Comparison of ENCODE assay signal across 24 mouse cellular contexts in genomic region chr7:132179049-132179448, GRCm38 (mm10). TPM values are rescaled to one million over a fixed set of nuclear protein-coding genes. Genes with fewer than 3 reads are reported as not detected.
DNase-seq lines count a peak whose midpoint lies in the region; TF ChIP-seq lines count a peak whose summit lies in the region.
"Had no signal": no experiment of that assay in that cellular context is flagged by ENCODE, and none has a peak within 500 bp of the region (broad histone marks: within the 10 kb centered on the region; RNA-seq: fewer than 3 reads in every experiment).

No protein-coding gene starts in this region.

- no peaks in the 10 kb centered on the region for H3K36me3 ChIP-seq in ES-E14 (ENCODE audit: control insufficient read depth, insufficient read depth, low read length, poor library complexity, severe bottlenecking)
- H3K36me3 ChIP-seq: G1E had no signal

- DNase-seq in ES-CJ7 (ENCODE audit: low read depth, low spot score) (peak; percentile 64), ES-E14 (ENCODE audit: low read depth, low spot score) (peak; percentile 60), R1 (ENCODE audit: low read depth, low spot score) (peak; percentile 63), ZHBTc4 (ENCODE audit: low read depth, low spot score) (peak; percentile 88)
- DNase-seq in cerebellum, postnatal 10 days, result no peak
- no peak for DNase-seq in cerebellum, adult 11-12 months
- DNase-seq in heart, adult 11 months, result no peak
- DNase-seq in spleen, postnatal 4 days (ENCODE audit: low spot score in 2 of 2), result no peak
- DNase-seq: adrenal gland, adult 2 months; adrenal gland, adult 8-10 months; adrenal gland, postnatal 10 days; adrenal gland, postnatal 14 days; adrenal gland, postnatal 25 days; adrenal gland, postnatal 36 days; B cell, adult 2 months; cerebellum, adult 11 months; cerebellum, adult 18-20 months; cerebellum, adult 2 months; cerebellum, adult 8-10 months; cerebellum, adult 9-10 months; cerebellum, adult 9-11 months had no signal

- in situ Hi-C loops in ES-E14 (cut with MboI; ENCODE audit: low sequenced_read_pairs in 2 of 2, unreplicated experiment in 2 of 2), result no loop called here

- no peak overlapping the region for H3K9ac ChIP-seq in ES-E14 (ENCODE audit: insufficient read depth, low read depth, low read length, poor library complexity, severe bottlenecking)

- H3K9me3 ChIP-seq in ES-E14 (ENCODE audit: control insufficient read depth, insufficient read depth, low read depth, low read length), result no peaks in the 10 kb centered on the region

- H3K4me1 ChIP-seq in ES-E14 (ENCODE audit: control insufficient read depth in 2 of 2, insufficient read depth in 2 of 2, low read length in 2 of 2, poor library complexity in 1 of 2), result no peaks in the 10 kb centered on the region

- H3K27ac ChIP-seq in ES-E14 (ENCODE audit: insufficient read depth, low read depth, low read length, poor library complexity, severe bottlenecking), result no peak overlapping the region

- no peak overlapping the region for H3K4me3 ChIP-seq in ES-E14 (ENCODE audit: insufficient read depth in 1 of 2, low read depth in 1 of 2, low read length in 2 of 2, poor library complexity in 1 of 2, severe bottlenecking in 1 of 2)

TF ChIP-seq in ES-E14, 5 proteins besides CTCF, POLR2A, EP300 and RAD21:
- TF ChIP-seq ZNF384 (IDR thresholded peaks at IDR 0.05; ENCODE audit: low read depth, low read length) (0 out of 2 replicates have a peak, but pooled peaks have one; percentile 30), CHD2 (IDR thresholded peaks at IDR 0.05; ENCODE audit: low read depth, low read length) (peak; percentile 61; the same call in 1 of the 2 replicates), ZC3H11A (IDR thresholded peaks at IDR 0.05; ENCODE audit: borderline replicate concordance, low read depth, low read length) (no peak)

RNA-seq across cellular contexts. Expression of gene Cpxm2, which starts 24.5 kb away (rescaled TPM):
- total RNA-seq in ES-E14 (2012; rRNA removed), result 0.76 and 1.2 TPM in 2 replicates
- total RNA-seq: CH12.LX, MEL had no signal

Comparison
In these comparisons a context has a peak if more than half of its experiments do, and no peak if none do; other contexts are left out.
1. DNase-seq: peak in ES-CJ7 (single experiment), ES-E14 (single experiment), R1 (single experiment) and ZHBTc4 (single experiment); none in cerebellum, postnatal 10 days (0 of 2), cerebellum, adult 11-12 months (single experiment), heart, adult 11 months (single experiment) and spleen, postnatal 4 days (0 of 2).